Mouse (Mus musculus) brain, embryonic 14.5 days (tissue): Measurements from ENCODE around the gene Tlcd2. TPM values are rescaled to one million over a fixed set of nuclear protein-coding genes. Genes with fewer than 3 reads are reported as not detected.

Experiments
- DNase-seq: peaks from one replicate; pipeline ENCODE4 v3.0.0-alpha.2; 2011; ENCODE audit warnings: low read depth
- CTCF ChIP-seq: fragments of 200-500 bp; IDR thresholded peaks from 2 replicates; pipeline ENCODE4 v1.5.1; 2012; ENCODE audit warnings: inconsistent platforms, mild to moderate bottlenecking, moderate library complexity, borderline replicate concordance; ENCODE audit not compliant: insufficient read depth, insufficient read length; ENCODE audit errors: extremely low read depth
- POLR2A ChIP-seq: fragments of 200-500 bp; IDR thresholded peaks from 2 replicates; pipeline ENCODE4 v1.6.1; 2012; ENCODE audit warnings: mild to moderate bottlenecking, inconsistent platforms, borderline replicate concordance; ENCODE audit not compliant: poor library complexity, insufficient read depth, insufficient read length, severe bottlenecking; ENCODE audit errors: extremely low read depth
- polyA plus RNA-seq: library from polyadenylated mRNA; depleted of rRNA; stranded (reverse); fragments of >200 nt; gene quantifications from 2 replicates; pipeline ENCODE4 v1.2.3, GENCODE M21; 2012

Tlcd2 gene
- polyA plus RNA-seq, 1 experiment: 1.5 TPM

GRCm38 (mm10) chr11:75459751-75460102 lies 1.8 kb upstream of the Tlcd2 start:
- DNase-seq: no peak
- TF ChIP-seq POLR2A: no peak
- TF ChIP-seq CTCF: no peak

GRCm38 (mm10) chr11:75460103-75460843 lies 1.2 kb upstream of the Tlcd2 start:
- DNase-seq: peak; percentile 96
- no peak for TF ChIP-seq POLR2A
- no peak for TF ChIP-seq CTCF

GRCm38 (mm10) chr11:75461743-75462252 lies 283 bp downstream of the Tlcd2 start:
- no peak for TF ChIP-seq POLR2A
- TF ChIP-seq CTCF: no peak
- DNase-seq: no peak

GRCm38 (mm10) chr11:75462253-75462783 lies 803 bp downstream of the Tlcd2 start:
- no peak for DNase-seq
- no peak for TF ChIP-seq CTCF
- no peak for TF ChIP-seq POLR2A

GRCm38 (mm10) chr11:75462865-75463336 lies 1.4 kb downstream of the Tlcd2 start:
- DNase-seq: peak; percentile 66
- TF ChIP-seq POLR2A: no peak
- no peak for TF ChIP-seq CTCF

- DNase-seq: no peak
- TF ChIP-seq POLR2A: no peak
- no peak for TF ChIP-seq CTCF
These were observed 2.1 kb downstream of the Tlcd2 start for GRCm38 (mm10) chr11:75463624-75464023.

- DNase-seq: no peak
- no peak for TF ChIP-seq POLR2A
- TF ChIP-seq CTCF: no peak
These were observed 2.9 kb downstream of the Tlcd2 start for GRCm38 (mm10) chr11:75464417-75464816.

- TF ChIP-seq POLR2A: no peak
- no peak for TF ChIP-seq CTCF
- DNase-seq: no peak
These were observed 3.5 kb downstream of the Tlcd2 start for GRCm38 (mm10) chr11:75465051-75465450.

- DNase-seq: no peak
- TF ChIP-seq POLR2A: no peak
- no peak for TF ChIP-seq CTCF
These were observed 5.4 kb downstream of the Tlcd2 start for GRCm38 (mm10) chr11:75466731-75467505.

- no peak for DNase-seq
- no peak for TF ChIP-seq POLR2A
- no peak for TF ChIP-seq CTCF
These were observed 6.1 kb downstream of the Tlcd2 start for GRCm38 (mm10) chr11:75467512-75468215.

- TF ChIP-seq CTCF (no peak), POLR2A (no peak)
- DNase-seq: no peak
These were observed 6.9 kb downstream of the Tlcd2 start for GRCm38 (mm10) chr11:75468410-75468809.
